Mouse (Mus musculus): ENCODE data around the gene Cenpf.
"Not testable (repeated sequence)": the region's sequence is repeated elsewhere in the genome, so short reads cannot be mapped to it uniquely, and the experiment has no call there.

Gene Cenpf

DNA sequence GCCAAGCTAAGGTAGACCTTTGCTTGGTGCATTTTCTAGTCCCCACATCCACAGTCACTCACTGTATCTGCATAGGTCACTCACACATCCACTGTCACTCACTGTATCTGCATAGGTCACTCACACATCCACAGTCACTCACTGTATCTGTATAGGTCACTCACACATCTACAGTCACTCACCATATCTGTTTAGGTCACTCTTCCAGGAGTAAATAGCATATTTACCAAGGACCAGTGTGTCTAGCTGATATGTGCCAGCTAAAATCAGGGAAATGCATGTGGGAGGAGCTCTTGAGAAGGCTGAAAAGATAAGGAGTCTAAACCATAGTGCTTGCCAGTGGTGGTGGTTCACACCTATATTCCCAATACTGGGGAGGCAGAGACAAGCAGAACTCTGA is 7.4 kb upstream of the Cenpf start:
- no peak for DNase-seq (ENCODE audit: low read depth, low spot score)

DNA sequence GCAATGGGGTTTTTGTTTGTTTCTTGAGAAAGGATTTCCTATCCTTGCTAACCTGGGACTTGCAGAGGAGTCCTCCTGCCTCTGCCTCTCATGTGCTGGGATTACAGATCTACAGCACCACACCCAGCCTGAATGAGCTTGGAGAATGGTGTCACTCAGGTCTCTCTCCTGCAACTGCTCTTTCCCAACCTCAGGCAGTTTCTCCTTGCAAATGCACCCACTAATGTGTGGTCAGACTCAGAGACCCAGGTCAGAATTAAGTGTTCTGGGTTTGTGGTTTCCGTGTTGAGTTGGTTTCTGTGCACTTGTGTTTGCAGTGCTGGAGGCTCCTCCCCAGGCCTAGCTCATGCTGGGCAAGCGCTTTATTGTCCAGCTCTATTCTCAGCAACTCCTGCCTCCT is 6.5 kb upstream of the Cenpf start:
- DNase-seq (ENCODE audit: low read depth, low spot score), result no peak

DNA sequence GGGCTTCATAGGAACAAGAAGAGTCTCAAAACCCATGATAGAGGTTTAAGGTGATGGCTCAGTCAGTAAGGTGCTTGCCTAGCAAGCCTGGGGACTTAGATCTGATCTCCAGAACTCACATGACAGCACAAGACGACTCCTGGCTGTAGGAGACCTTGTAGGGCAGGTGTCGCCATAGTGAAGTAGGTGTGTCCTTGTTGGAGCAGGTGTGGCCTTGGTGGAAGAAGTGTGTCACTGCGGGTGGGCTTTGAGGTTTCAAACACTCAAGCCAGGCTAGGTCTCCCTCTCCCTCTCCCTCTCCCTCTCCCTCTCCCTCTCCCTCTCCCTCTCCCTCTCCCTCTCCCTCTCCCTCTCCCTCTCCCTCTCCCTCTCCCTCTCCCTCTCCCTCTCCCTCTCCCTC is 4.6 kb upstream of the Cenpf start:
- not testable (repeated sequence) for DNase-seq (ENCODE audit: low read depth, low spot score)

DNA sequence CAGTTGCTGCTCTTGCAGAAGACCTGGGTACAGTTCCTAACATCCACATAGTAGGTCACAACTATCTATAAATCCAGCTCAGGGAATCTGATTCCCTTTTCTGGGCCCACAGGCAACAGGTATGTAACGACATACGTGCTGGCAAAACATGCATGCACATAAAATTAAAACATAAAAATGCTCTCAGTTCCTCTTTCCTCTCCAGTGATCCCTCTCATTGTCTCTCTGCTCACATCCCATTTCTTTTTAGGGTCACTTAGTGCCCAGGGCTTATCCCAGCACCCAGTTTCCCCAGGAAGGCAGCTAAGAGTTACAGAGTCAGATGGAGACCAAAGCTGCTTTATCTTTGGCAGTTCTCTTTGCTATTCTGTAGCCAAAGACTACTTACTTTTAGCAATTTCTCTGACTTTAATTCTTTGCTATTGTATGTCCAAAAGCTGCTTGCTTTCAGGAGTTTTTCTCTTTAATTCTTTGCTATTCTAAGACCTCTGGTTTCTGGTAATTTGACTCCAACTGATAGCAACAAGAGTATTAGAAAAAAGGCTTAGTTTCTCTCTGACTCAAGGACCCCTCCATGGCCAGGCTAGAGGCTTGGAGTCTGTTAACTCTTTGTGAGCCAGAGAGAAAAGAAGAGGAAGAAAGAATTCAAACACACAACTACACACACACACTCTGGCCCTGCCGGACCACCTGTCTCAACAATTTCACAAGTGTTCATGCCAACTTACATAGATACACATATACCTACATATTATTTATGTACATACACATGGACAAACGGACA is 1.4 kb upstream of the Cenpf start:
- no peak for DNase-seq (ENCODE audit: low read depth, low spot score)

DNA sequence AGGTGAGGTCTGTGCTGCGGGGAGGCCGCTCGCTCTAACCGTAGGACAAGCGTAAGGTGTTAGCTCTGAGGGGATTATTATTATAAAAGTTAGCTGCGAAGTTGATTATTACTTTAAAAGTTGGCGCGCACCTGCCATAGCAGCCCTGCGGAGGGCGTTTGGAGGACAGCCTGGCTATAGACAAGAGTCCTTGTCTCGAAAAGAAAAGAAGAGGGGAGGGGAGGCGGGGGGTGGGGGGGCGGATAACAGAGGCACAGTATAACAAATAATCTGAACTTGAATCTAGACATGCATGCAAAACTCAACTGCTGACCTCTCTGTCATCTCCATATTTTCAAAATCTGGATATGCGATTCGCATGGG is 483 bp upstream of the Cenpf start:
- no peak for DNase-seq (ENCODE audit: low read depth, low spot score)

DNA sequence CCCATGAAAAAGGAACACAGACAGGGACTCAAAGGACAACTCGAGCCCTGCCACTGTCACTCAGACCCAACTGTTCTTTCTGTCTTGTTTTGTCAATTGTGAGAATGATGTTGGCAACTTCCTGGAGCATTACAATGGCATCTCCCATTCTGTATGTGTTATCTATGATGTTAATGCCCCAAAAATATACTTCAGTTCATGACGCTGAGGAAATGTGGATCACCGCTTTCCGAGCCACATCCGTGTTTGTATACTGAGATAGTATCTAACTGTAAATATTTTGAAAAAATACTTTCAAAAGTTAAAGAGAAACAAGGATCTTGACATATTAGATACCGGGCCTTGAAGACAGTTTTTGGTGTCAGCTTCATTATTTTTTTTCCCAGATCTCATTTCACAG is 1.9 kb downstream of the Cenpf start:
- no peak for DNase-seq (ENCODE audit: low read depth, low spot score)

DNA sequence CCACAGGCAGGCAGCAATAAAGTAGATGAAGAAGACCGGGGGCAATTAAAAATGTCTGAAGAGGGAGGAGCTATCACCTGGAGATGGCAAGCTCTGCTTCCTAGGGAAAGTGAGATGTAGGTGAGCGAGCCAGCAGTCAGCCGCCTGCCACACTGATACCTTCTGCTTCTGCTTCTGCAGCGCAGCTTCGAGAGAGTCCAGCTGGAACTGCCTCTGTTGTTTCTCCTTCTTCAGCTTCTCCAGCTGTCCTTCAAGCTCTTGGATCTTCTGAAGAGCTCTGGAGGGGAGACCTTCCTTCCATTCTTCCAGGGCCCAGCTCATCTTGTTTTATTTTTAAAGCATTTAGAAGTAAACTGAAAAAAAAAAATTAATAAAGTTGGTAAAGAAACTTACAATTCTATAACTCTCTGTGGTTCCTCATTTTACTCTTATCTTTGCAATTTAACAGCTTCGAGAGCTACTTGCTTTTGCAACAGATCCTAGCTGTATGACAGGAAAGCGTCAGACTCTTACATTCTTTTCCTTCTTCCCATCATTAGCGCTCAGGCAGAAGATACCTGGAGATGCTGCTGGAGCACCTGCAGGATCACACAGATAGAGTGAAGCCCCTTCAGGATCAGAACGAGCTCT is 3.0 kb downstream of the Cenpf start:
- no peak for DNase-seq (ENCODE audit: low read depth, low spot score)

DNA sequence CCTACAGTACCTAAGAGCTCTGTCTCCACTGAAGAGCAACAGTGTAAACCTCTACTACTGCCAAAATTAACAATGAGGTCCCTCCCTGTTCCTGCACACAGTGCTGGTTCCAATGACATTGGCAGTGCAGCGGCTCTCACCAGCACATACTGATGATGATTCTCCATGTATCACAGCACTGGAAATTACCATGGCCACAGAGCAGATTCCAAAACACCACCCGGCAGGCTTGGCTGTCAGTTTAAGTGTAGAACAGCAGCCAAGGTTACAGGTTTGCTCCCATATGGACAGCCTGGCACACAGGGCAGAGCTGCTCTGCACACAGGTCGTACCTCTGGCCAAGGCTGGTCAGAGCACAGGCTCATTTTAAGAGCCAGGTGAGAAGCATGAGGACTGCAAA is 8.3 kb downstream of the Cenpf start:
- no peak for DNase-seq (ENCODE audit: low read depth, low spot score)

DNA sequence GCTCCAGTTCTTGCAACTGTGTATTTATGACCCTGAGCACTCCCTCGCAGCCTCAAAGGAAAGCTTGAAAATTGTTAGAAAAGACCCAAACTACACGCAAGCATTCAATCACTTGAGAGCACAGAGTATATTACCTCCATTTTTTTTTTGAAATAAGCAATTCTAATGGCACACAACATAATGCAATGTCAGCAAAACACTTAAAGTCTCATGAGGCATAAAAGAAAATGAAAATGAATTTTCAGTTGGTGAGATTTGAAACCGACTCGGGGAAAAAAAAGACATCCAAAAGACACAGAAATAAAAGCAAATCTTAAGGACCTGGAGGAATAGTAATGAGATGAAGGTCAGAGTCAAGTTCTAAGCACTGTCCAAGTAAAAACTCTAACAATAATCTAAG is 11.9 kb downstream of the Cenpf start:
- no peak for DNase-seq (ENCODE audit: low read depth, low spot score)

DNA sequence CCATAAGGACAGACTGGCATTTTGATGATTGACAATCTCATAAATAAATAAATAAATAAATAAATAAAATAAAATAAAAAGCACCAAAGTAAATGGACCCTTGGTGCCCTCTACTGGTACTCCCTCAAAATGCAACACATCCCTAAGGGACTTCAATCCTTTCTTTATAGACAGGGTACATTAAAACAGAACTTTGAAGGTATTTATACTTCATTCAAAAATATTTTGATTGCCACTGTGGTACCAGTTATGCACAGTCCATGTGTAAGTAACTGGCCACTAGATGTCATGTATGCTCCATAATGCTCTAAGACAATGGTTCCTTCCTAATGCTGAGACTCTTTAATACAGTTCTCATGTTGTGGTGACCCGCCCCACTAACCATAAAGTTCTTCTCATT is 12.5 kb downstream of the Cenpf start:
- no peak for DNase-seq (ENCODE audit: low read depth, low spot score)

DNA sequence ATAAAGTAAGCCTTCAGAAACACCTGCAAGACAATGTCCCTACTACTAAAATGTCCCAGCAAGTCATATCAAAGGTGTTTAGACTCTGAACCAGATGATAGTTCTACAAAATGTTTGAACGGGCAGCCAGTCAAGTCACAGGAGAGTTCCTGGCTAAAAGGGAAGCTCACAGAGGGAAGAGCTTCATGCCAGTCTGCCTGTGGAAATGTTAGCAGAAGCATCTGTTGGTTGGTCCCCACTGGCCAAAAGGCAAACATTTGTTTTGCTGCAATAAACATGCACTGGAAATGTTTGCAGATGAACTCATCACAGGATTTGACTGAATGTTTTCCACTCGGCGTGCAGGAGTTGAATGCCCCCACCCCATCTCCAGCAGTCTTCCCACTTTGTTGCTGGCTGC is 21.9 kb downstream of the Cenpf start:
- no peak for DNase-seq (ENCODE audit: low read depth, low spot score)

DNA sequence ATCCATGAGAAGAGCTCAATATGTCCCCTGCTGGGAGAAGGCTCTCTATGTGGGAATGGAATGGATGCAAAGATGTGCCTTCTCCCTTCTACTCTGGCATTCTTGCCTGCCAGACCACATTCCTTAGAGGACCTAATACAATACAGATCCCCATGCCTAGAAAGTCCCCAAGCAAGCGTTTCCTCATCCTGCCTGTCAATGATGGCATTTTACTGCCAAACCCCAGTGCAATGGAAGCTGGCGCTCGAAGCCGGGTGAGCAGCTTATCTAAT is 23.1 kb downstream of the Cenpf start:
- DNase-seq (ENCODE audit: low read depth, low spot score), result no peak

DNA sequence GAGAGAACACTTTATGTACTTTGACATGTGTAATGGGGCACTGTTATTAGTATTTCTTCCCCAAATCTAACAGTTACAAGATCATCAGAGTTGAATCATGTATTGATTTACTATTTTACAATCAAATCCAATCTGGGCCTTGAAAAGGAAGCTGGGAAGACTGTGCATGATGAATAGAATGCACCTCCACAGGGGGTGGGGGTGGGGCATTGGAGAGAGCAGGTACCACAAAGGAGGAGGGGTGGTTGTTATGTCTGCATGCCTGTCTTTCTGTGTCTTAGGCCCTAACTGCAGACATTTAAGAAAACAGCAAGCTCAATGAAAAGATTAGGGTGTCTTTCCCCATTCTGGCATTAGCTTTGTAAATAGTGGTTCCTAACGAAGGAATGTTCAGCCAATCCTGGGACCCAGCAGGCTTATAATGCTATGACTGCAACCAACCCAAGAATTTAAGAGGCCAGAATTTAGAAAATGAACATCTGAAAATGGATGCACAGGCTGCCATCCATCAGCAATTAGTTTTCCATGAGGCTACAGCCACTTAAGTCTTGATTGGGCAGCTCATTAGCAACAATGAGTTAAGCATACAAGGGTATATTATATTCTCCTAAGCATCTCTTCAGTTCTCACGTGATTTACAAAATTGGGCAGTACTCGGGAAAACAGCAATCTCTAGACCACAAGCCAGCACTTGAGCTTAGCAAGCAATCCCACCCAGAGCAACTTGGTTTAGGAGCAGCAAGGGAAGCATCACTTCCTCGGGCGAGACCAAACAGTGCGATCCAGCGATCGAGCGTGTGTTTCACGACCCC is 23.6 kb downstream of the Cenpf start:
- no peak for DNase-seq (ENCODE audit: low read depth, low spot score)

DNA sequence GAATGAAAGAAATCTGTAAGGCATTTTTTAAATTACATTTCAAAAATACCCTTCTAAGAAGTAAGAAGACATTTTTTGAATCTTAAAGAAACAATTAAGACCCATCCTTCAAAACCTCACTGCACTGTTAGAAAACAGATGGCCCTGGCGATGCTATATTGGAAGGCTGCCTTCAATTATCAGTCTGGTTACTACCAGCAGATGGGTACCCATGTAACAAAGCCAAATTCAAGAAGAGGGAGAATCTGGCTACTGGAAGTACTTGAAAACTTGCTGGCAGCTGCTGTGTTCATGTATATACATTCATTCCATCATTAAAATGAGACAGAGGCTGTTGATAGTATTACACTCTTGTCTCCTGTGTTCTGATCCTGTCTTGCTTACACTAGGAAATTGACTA is 24.4 kb downstream of the Cenpf start:
- DNase-seq (ENCODE audit: low read depth, low spot score), result no peak

DNA sequence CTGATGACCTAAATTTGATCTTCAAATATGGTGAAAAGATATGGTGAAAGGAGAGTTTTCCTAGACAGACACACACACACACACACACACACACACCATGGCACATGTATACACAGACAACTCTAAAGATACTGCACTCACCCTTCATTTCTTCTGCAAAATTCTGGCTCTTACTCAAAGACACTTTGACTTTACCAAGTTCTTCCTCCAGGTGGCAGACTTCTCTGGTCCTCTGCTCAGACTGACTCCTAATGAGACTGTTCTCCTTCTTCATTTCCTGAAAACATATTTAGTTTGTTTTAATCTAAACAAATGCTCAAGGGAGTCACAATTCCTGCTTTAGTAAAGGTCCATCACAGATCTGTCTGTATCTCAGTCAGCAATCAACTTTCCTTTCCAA is 26.0 kb downstream of the Cenpf start:
- peak; percentile 16 for DNase-seq (ENCODE audit: low read depth, low spot score)

DNA sequence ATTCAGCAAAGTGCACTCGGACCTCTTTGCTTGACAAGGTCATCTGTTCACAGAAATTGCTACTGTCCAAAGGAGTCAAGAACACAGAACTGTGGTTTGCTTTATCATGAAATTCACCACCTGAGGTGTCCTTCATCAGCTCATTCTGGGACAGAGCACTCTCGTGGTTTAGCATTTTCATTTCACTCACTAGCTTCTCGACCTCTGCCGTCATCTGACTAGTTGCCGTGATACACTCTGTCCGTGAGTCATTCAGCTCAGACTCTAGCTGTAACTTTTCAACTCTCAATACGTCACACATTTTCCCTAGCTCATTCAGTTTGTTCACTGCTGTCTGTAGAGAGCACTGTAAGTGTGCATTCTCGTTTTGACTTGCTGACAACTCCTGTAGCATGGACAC is 30.5 kb downstream of the Cenpf start:
- no peak for DNase-seq (ENCODE audit: low read depth, low spot score)

DNA sequence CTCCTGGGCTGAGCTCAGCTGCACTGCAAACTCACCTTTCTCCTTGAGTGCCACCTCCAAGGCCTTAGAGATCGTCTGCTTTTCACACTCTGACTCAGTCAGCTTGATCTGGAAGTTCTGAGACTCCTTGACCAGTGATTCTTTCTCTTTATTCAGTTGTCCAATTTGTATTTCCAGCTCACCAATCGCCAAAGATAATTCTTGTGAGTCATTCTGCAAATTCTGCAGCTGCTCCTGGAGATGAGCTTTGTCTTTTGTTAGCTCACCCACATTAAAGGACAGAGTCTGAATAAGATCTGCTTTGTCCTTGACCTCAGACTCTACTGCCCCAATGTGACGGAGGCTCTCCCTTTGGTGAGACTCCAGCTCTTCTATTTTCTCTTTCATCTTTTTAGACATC is 34.1 kb downstream of the Cenpf start:
- DNase-seq (ENCODE audit: low read depth, low spot score), result no peak

DNA sequence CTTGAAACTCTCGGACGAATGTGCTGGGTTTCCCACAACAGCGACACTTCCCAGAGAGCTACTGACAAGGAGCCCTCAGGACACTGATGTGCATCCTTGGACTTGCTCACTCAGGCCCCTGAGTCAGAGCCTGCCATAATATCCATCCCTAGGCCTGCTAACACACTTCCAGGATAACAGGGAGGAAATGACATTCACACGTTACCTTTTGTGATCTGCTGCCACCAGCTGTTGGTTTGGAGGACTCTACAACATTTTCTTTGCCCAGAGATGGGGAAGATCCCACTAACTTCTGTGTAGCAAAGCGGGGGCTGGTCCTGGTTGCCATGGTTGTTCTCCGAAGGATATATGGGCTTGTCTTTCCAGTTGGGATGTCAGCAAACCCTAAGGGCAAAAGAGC is 41.3 kb downstream of the Cenpf start:
- no peak for DNase-seq (ENCODE audit: low read depth, low spot score)

DNA sequence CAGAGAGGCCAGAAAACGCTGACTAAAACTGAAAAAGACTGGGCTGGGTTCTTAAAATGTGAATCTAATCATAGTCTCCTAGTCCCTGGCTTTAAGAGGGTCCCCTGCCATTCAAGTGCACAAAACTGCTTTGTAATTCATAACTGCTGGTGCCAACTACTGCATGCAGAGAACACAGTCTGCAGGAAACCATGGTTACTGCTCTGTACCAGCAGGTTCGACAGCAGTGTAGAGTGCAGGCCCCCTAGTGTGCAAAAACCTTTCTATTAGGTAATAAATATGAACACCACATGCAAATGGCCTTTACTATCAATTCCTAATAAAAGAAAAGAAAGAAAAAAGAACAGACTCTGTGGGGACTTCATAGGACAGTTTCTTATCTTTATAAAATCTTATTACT is 42.5 kb downstream of the Cenpf start:
- DNase-seq (ENCODE audit: low read depth, low spot score), result no peak

DNA sequence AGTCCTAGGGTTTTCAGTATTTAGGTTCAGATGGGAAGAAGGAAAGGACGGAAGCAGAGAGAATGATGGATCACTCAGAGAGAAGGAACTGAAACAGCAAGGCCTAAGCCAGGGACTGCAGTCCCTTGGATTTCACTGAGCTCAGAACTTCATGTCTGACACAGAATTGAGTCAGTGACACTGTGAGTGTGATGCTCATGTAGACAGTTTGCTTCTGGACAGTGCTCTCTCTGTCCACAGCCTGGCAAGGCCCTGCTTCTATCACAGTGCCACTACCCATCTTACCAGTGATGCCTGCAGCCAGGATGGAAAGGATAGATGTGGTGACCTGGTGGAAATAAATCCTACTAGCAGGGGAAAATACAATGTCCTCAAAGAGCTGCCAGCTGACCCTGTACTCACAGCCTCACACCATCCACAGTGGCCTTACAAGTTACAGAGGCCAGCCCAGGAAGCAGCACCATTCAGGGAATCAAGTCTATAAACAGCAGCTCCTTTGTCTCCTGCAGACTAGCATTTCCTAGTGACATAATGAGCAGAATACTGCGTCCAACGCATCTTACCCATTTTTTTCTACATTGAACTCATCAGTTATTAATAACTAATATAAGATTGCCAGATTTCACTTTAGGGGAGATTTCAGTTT is 43.1 kb downstream of the Cenpf start:
- DNase-seq (ENCODE audit: low read depth, low spot score), result no peak

DNA sequence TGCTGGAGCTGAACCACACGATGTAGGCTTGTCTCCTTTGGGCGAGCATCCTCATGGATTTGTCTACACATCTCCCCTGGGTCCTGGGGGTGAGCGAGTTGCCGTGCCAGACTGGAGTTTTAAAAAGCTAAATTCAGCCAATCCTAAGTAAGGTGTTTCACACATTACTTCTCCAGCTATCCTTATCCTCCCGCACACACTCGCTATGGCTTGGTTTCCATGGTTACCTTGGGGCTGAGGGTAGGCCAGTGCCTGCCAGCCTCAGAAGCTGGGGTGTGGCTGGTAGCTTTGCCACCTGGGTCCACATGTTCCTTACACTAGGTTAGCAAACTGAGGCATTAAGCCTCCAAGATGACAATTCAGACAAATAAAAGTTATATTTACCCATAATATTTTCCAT is 48.3 kb downstream of the Cenpf start:
- DNase-seq (ENCODE audit: low read depth, low spot score), result no peak

DNA sequence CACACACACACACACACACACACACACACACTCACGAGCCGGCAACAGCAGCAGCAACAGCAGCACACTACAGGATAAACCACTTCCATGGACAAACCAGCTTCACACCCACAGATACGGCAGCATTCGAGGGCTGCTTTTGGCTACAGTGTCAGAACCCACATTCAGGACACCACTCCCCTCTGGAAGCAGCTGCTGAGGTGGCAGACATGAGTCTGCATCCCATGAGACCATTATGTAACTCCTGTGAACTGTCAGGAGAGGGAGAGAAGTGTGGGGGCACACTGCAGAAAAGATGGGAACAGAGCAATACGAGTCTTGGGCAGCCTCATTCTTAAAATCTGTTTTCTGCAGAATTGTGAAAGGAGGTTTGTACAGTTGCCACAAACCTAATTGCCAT is 54.1 kb downstream of the Cenpf start:
- DNase-seq (ENCODE audit: low read depth, low spot score), result no peak

Data from retina, postnatal 7 days (tissue).